Mouse (Mus musculus): ENCODE results near the gene Gps1. TPM values are rescaled to one million over a fixed set of nuclear protein-coding genes. Genes with fewer than 3 reads are reported as not detected.

The Gps1 gene
- polyA plus RNA-seq, 1 experiment from 2014 or later: 262 TPM

DNA sequence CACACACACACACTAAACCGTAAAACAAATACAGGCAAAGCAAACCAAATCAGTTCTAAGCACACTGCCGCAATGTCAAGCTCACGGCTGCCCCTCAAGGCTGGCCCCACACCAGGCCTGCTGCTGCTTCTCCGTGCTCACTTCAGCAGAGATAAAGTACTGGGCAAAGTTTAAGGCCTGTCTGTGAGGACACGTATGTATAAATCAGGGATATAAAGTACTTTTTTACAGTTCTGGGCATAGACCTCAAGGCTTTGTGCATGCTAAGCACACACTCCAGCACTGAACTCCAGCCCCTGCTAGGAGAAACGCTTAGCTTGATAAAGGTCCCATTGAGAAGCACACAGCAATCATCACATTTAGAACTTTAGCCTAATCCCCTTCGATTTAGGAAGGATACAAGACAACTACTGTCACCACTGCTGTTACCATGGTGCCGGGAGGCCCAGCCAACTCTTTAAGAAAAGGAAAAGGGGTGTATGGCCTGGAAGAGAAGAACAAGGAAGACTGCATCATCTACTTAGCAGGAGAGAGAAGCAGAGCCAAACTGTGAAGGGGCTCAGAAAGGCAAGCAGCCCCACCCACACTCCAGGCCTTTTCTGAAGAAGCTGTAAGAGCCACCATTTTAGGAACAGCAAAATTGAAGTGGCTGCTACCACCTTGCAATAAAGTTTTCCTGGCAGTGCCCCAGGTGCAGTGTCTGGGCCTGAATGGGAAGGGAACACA, 49.6 kb downstream of the Gps1 start:
- Histone ChIP-seq H3K4me2 (ENCODE audit: low read depth, low read length) (no peak overlapping the region), H3K36me3 (replicated peaks; ENCODE audit: control insufficient read depth, insufficient read depth, low read depth, low read length) (no peaks in the 10 kb centered on the region), H3K27me3 (ENCODE audit: control insufficient read depth, insufficient read depth, low read length) (no peaks in the 10 kb centered on the region), H3K9ac (replicated peaks; ENCODE audit: low read length) (0 out of 2 replicates have a peak overlapping the region, but pooled peaks have one; percentile 18), H3K4me3 (ENCODE audit: low read depth, low read length) (no peak overlapping the region), H3K4me1 (ENCODE audit: control insufficient read depth, insufficient read depth, low read length) (no peaks in the 10 kb centered on the region), H3K27ac (replicated peaks; ENCODE audit: low read depth, low read length) (0 out of 2 replicates have a peak overlapping the region, but pooled peaks have one; percentile 28), H3K9me3 (replicated peaks; ENCODE audit: control insufficient read depth, low read length) (no peaks in the 10 kb centered on the region)
- peak; percentile 2 for DNase-seq (ENCODE audit: low spot score)
- WGBS: 68% methylated on average over 8 of the region's 8 CpGs
- no peak for ATAC-seq (replicated peaks; ENCODE audit: insufficient number of reproducible peaks, low FRiP score, low TSS enrichment, low read depth)

Other genes with a start within 250 kb of the Gps1 start
- gene Mcrip1, start 234.5 kb upstream of the Gps1 start, polyA plus RNA-seq (2014; fragmentation: Nextera tagmentation; extraction: Ambion mirVana): 223 and 249 TPM in 2 replicates
- gene Ppp1r27, start 233.1 kb upstream of the Gps1 start, polyA plus RNA-seq (2014; fragmentation: Nextera tagmentation; extraction: Ambion mirVana): not detected in 2 replicates
- 626 and 629 TPM in 2 replicates for gene P4hb, start 211.0 kb upstream of the Gps1 start, polyA plus RNA-seq (2014; fragmentation: Nextera tagmentation; extraction: Ambion mirVana)
- 511 and 567 TPM in 2 replicates for gene Arhgdia, start 202.6 kb upstream of the Gps1 start, polyA plus RNA-seq (2014; fragmentation: Nextera tagmentation; extraction: Ambion mirVana)
- 748 and 893 TPM in 2 replicates for gene Alyref, start 185.9 kb upstream of the Gps1 start, polyA plus RNA-seq (2014; fragmentation: Nextera tagmentation; extraction: Ambion mirVana)
- 177 and 197 TPM in 2 replicates for gene Anapc11, start 185.9 kb upstream of the Gps1 start, polyA plus RNA-seq (2014; fragmentation: Nextera tagmentation; extraction: Ambion mirVana)
- gene Npb, start 175.8 kb upstream of the Gps1 start, polyA plus RNA-seq (2014; fragmentation: Nextera tagmentation; extraction: Ambion mirVana): not detected in 2 replicates
- 75.3 and 76.9 TPM in 2 replicates for gene Pcyt2, start 166.3 kb upstream of the Gps1 start, polyA plus RNA-seq (2014; fragmentation: Nextera tagmentation; extraction: Ambion mirVana)
- 20.7 and 20.8 TPM in 2 replicates for gene Sirt7, start 159.0 kb upstream of the Gps1 start, polyA plus RNA-seq (2014; fragmentation: Nextera tagmentation; extraction: Ambion mirVana)
- gene Mafg, start 150.7 kb upstream of the Gps1 start, polyA plus RNA-seq (2014; fragmentation: Nextera tagmentation; extraction: Ambion mirVana): 16.7 and 18.1 TPM in 2 replicates
- 26.3 and 27.1 TPM in 2 replicates for gene Pycr1, start 140.5 kb upstream of the Gps1 start, polyA plus RNA-seq (2014; fragmentation: Nextera tagmentation; extraction: Ambion mirVana)
- gene Myadml2, start 136.1 kb upstream of the Gps1 start, polyA plus RNA-seq (2014; fragmentation: Nextera tagmentation; extraction: Ambion mirVana): not detected in 2 replicates
- 2.5 and 3.2 TPM in 2 replicates for gene Notum, start 123.1 kb upstream of the Gps1 start, polyA plus RNA-seq (2014; fragmentation: Nextera tagmentation; extraction: Ambion mirVana)
- 99.6 and 107 TPM in 2 replicates for gene Aspscr1, start 111.3 kb upstream of the Gps1 start, polyA plus RNA-seq (2014; fragmentation: Nextera tagmentation; extraction: Ambion mirVana)
- 118 and 124 TPM in 2 replicates for gene Cenpx, start 70.5 kb upstream of the Gps1 start, polyA plus RNA-seq (2014; fragmentation: Nextera tagmentation; extraction: Ambion mirVana)
- gene Lrrc45, start 70.3 kb upstream of the Gps1 start, polyA plus RNA-seq (2014; fragmentation: Nextera tagmentation; extraction: Ambion mirVana): 35.0 and 35.9 TPM in 2 replicates
- 9.7 and 10.9 TPM in 2 replicates for gene Rac3, start 62.8 kb upstream of the Gps1 start, polyA plus RNA-seq (2014; fragmentation: Nextera tagmentation; extraction: Ambion mirVana)
- 10.7 and 11.7 TPM in 2 replicates for gene Dcxr, start 57.0 kb upstream of the Gps1 start, polyA plus RNA-seq (2014; fragmentation: Nextera tagmentation; extraction: Ambion mirVana)
- gene Cbr2, start 52.2 kb upstream of the Gps1 start, polyA plus RNA-seq (2014; fragmentation: Nextera tagmentation; extraction: Ambion mirVana): 3.3 and 3.7 TPM in 2 replicates
- 9.0 and 11.0 TPM in 2 replicates for gene Hmga1b, start 21.5 kb upstream of the Gps1 start, polyA plus RNA-seq (2014; fragmentation: Nextera tagmentation; extraction: Ambion mirVana)
- 16.2 and 21.2 TPM in 2 replicates for gene Rfng, start 65 bp upstream of the Gps1 start, polyA plus RNA-seq (2014; fragmentation: Nextera tagmentation; extraction: Ambion mirVana)
- 72.4 and 72.8 TPM in 2 replicates for gene Dus1l, start 12.1 kb downstream of the Gps1 start, polyA plus RNA-seq (2014; fragmentation: Nextera tagmentation; extraction: Ambion mirVana)
- gene Fasn, start 40.3 kb downstream of the Gps1 start, polyA plus RNA-seq (2014; fragmentation: Nextera tagmentation; extraction: Ambion mirVana): 56.1 and 66.1 TPM in 2 replicates
- 4.5 and 5.3 TPM in 2 replicates for gene Ccdc57, start 148.6 kb downstream of the Gps1 start, polyA plus RNA-seq (2014; fragmentation: Nextera tagmentation; extraction: Ambion mirVana)
- gene Slc16a3, start 164.2 kb downstream of the Gps1 start, polyA plus RNA-seq (2014; fragmentation: Nextera tagmentation; extraction: Ambion mirVana): 30.7 and 40.8 TPM in 2 replicates
- 60.3 and 66.1 TPM in 2 replicates for gene Csnk1d, start 207.1 kb downstream of the Gps1 start, polyA plus RNA-seq (2014; fragmentation: Nextera tagmentation; extraction: Ambion mirVana)

Measured in embryonic facial prominence, embryonic 11.5 days (tissue).